Mouse (Mus musculus) spleen, postnatal 4 days (tissue): ENCODE results near the gene Glycam1.
"Not testable (repeated sequence)": the region's sequence is repeated elsewhere in the genome, so short reads cannot be mapped to it uniquely, and the experiment has no call there.

ENCODE experiments used
- DNase-seq, 2 experiments: peaks; one replicate each; pipeline ENCODE4 v3.0.0; 2022; ENCODE audit warnings: low spot score in 2 of 2

Gene Glycam1

GRCm38 (mm10) chr15:103564981-103565380 lies at the start of gene Glycam1:
Glycam1 (minus strand) TSS chr15:103565081.
- DNase-seq, result no peak

GRCm38 (mm10) chr15:103604481-103604880 lies 39.6 kb upstream of the Glycam1 start:
- DNase-seq, result no peak

- no peak for DNase-seq
These were observed 25.9 kb upstream of the Glycam1 start for GRCm38 (mm10) chr15:103590779-103591178.

GRCm38 (mm10) chr15:103587752-103588151 lies 22.9 kb upstream of the Glycam1 start:
- DNase-seq, result not testable (repeated sequence)

GRCm38 (mm10) chr15:103585876-103586275 lies 21.0 kb upstream of the Glycam1 start:
- DNase-seq, result no peak

- peak in 1 of 2 experiments; percentile 64 for DNase-seq
These were observed 12.7 kb downstream of the Glycam1 start for GRCm38 (mm10) chr15:103552096-103552690.

- peak in 1 of 2 experiments; percentile 30 for DNase-seq
These were observed 13.8 kb downstream of the Glycam1 start for GRCm38 (mm10) chr15:103551053-103551452.

- peak in 1 of 2 experiments; percentile 14 for DNase-seq
These were observed 15.4 kb downstream of the Glycam1 start for GRCm38 (mm10) chr15:103549475-103549874.

- DNase-seq, result no peak
These were observed 16.9 kb downstream of the Glycam1 start for GRCm38 (mm10) chr15:103547983-103548382.

- DNase-seq, result no peak
These were observed 22.4 kb downstream of the Glycam1 start for GRCm38 (mm10) chr15:103542526-103542925.

- no peak for DNase-seq
These were observed 24.2 kb downstream of the Glycam1 start for GRCm38 (mm10) chr15:103540646-103541045.

- DNase-seq, result no peak
These were observed 25.6 kb downstream of the Glycam1 start for GRCm38 (mm10) chr15:103539259-103539658.

GRCm38 (mm10) chr15:103537822-103538213 lies 27.1 kb downstream of the Glycam1 start, which contains the start of gene Ppp1r1a:
Ppp1r1a (minus strand) TSS chr15:103538003.
- no peak for DNase-seq

GRCm38 (mm10) chr15:103537011-103537821 lies 27.7 kb downstream of the Glycam1 start:
- DNase-seq, result no peak

- DNase-seq, result no peak
These were observed 28.4 kb downstream of the Glycam1 start for GRCm38 (mm10) chr15:103536456-103536855.

GRCm38 (mm10) chr15:103535786-103536185 lies 29.1 kb downstream of the Glycam1 start:
- DNase-seq, result no peak

- DNase-seq, result no peak
These were observed 29.9 kb downstream of the Glycam1 start for GRCm38 (mm10) chr15:103535030-103535429.

GRCm38 (mm10) chr15:103534054-103534620 lies 30.7 kb downstream of the Glycam1 start:
- no peak for DNase-seq

GRCm38 (mm10) chr15:103530372-103530771 lies 34.5 kb downstream of the Glycam1 start:
- DNase-seq, result peak in 1 of 2 experiments; percentile 22

GRCm38 (mm10) chr15:103523156-103523555 lies 41.7 kb downstream of the Glycam1 start:
- DNase-seq, result no peak

GRCm38 (mm10) chr15:103522458-103523099 lies 42.3 kb downstream of the Glycam1 start:
- no peak for DNase-seq
